Mouse (Mus musculus) CH12.LX (cell line): ENCODE results near the gene AA792892.
"Not testable (repeated sequence)": the region's sequence is repeated elsewhere in the genome, so short reads cannot be mapped to it uniquely, and the experiment has no call there.

Experiments used
- CHD1 ChIP-seq: IDR thresholded peaks from 2 replicates; pipeline ENCODE4 v1.6.1; 2012; ENCODE audit warnings: low read depth, low read length, improper control_type of control experiment, inconsistent platforms
- CTCF ChIP-seq, 2 experiments: IDR thresholded peaks in 1 of 2; conservative IDR thresholded peaks in 1 of 2; 2 replicates each; pipeline ENCODE4 v1.5.1; 2011 to 2012; ENCODE audit warnings: low read depth in 2 of 2, low read length in 2 of 2, improper control_type of control experiment in 1 of 2, inconsistent platforms in 1 of 2, mild to moderate bottlenecking in 1 of 2, moderate library complexity in 1 of 2
- E2F4 ChIP-seq: IDR thresholded peaks from 2 replicates; pipeline ENCODE4 v1.6.1; 2011; ENCODE audit warnings: low read depth, low read length, improper control_type of control experiment; ENCODE audit not compliant: insufficient replicate concordance
- HCFC1 ChIP-seq: IDR thresholded peaks from 2 replicates; pipeline ENCODE4 v1.6.1; 2012; ENCODE audit warnings: low read depth, mild to moderate bottlenecking, inconsistent platforms, low read length, improper control_type of control experiment
- IRF4 ChIP-seq: IDR thresholded peaks from 2 replicates; pipeline ENCODE4 v1.6.1; 2014; ENCODE audit warnings: low read depth, mild to moderate bottlenecking, inconsistent platforms, low read length, improper control_type of control experiment
- NELFE ChIP-seq: IDR thresholded peaks from 2 replicates; pipeline ENCODE4 v1.6.1; 2011; ENCODE audit warnings: low read depth, low read length, improper control_type of control experiment
- PAX5 ChIP-seq: IDR thresholded peaks from 2 replicates; pipeline ENCODE4 v1.6.1; 2012; ENCODE audit warnings: low read length, inconsistent platforms, mixed read lengths
- POLR2A ChIP-seq: IDR thresholded peaks from 2 replicates; pipeline ENCODE4 v1.6.1; 2011; ENCODE audit warnings: low read depth, mild to moderate bottlenecking, improper control_type of control experiment, low read length
- ZKSCAN1 ChIP-seq: IDR thresholded peaks from 2 replicates; pipeline ENCODE4 v1.6.1; 2012; ENCODE audit warnings: low read depth, inconsistent platforms, low read length, improper control_type of control experiment, borderline replicate concordance

DNA sequence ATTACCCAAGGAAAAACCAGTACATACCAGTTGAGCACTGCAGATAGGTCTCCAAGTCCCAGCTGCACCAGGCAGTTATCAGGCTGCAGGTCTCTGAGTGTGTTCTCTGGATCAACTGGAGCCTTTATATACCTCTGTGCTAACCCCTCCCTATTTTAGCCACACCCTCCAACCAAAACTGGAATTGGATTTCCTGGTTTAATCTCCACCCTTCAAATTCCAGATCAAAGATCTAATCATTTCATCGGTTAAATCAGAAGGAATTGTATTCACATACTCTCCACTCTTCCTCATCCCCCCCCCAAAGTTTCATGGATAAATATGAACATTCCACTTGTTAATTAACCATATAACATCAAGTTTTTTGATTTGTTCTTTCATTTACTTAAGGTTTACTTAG is 32.9 kb upstream of the AA792892 start, which contains the start of gene A430089I19Rik:
- not testable (repeated sequence) for TF ChIP-seq CTCF (conservative IDR thresholded peaks at IDR 0.05 in 1 of 2, IDR thresholded peaks at IDR 0.05 in 1 of 2; ENCODE audit: low read depth in 2 of 2, low read length in 2 of 2); POLR2A; CHD1; E2F4; ZKSCAN1; PAX5; IRF4; NELFE; HCFC1
